Mouse (Mus musculus) adrenal gland, postnatal 4 days (tissue): ENCODE data around the gene Sipa1l1. TPM values are rescaled to one million over a fixed set of nuclear protein-coding genes. Genes with fewer than 3 reads are reported as not detected.

Source experiments
- DNase-seq, 2 experiments: peaks; one replicate each; pipeline ENCODE4 v3.0.0; 2021 to 2022; ENCODE audit warnings: low spot score in 2 of 2, mixed read lengths in 2 of 2
- total RNA-seq, 2 experiments: library from RNA; stranded (reverse); gene quantifications; 2 replicates each; pipeline ENCODE4 v1.2.3; 2021

Sipa1l1 gene
- total RNA-seq, 2 experiments from 2014 or later: 32.7 to 40.0 TPM

DNA sequence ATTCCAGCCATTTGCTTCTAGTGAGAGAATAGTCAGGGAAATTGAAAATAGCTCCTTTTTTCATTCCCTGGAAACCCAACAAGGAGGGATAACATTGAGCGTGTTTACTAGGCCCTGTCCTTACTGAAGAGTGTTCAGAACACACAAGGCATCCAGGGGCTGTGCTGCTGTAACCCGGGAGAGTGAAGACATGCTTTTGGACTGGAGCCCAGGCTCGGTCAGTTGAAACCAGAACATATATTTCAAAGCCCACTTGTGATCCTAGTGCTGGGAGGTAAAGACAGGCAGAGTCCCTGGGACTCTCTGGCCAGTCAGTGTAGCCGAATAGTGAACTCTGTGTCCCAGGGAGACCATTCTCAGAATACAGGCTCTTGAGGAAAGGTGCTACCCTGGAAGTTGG is 68.8 kb downstream of the Sipa1l1 start:
- no peak for DNase-seq

DNA sequence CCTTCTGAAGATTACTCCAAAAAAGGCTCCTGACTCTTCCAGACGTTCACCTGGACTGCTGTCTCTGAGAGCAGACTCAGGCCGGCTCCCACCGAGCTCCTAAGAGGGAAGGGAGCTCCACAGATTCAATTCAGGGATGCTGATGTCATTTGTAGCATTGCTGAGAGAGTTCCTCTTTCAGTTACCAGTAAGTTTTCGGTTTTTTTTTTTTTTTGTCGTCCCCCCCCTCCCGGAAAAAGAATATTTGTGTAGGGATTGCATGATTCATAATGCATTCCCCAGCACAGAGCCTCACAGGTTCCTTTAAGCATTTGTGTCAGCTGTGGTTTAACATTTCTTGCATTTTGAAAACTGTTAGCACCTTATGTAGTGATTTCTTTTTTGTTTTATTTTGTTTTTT is 71.6 kb downstream of the Sipa1l1 start:
- DNase-seq: no peak

DNA sequence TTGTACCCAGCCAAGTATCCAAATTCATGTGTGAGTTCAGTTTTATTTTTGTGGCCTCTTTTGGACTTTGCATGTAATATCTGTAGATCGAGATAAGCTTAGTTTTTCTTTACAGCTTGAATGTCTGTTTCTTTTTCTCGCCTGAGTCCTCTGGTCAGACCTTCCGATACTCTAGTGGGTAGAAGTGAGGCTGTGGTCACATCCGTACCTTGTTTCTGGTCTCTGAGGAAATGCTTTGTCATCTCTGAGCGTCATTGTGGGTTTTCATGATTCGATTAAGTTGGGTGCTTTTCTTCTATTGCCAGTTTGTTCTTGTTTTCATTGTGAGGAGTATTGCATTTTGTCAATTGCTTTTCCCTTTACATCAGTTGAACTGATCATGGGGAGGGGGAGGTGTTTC is 76.1 kb downstream of the Sipa1l1 start:
- no peak for DNase-seq

DNA sequence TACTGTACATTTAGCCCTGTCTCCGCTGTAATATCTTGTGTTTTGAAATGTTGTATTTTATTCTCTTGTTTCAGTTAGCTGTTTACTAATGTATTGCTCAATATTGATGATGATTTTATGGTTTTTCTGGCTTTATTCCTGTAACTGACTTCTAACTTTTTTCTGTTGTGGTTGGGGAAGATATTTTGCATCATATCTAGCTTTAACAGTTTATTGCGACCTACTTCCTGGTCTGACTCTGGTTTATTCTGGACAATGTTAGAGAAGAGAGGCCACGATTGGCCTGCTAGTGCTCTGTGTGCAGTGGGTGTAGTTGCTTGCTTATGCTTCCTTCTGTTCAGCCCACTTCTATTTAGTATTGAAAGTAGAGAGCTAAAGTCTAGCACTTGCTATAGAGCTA is 77.3 kb downstream of the Sipa1l1 start:
- DNase-seq: no peak

DNA sequence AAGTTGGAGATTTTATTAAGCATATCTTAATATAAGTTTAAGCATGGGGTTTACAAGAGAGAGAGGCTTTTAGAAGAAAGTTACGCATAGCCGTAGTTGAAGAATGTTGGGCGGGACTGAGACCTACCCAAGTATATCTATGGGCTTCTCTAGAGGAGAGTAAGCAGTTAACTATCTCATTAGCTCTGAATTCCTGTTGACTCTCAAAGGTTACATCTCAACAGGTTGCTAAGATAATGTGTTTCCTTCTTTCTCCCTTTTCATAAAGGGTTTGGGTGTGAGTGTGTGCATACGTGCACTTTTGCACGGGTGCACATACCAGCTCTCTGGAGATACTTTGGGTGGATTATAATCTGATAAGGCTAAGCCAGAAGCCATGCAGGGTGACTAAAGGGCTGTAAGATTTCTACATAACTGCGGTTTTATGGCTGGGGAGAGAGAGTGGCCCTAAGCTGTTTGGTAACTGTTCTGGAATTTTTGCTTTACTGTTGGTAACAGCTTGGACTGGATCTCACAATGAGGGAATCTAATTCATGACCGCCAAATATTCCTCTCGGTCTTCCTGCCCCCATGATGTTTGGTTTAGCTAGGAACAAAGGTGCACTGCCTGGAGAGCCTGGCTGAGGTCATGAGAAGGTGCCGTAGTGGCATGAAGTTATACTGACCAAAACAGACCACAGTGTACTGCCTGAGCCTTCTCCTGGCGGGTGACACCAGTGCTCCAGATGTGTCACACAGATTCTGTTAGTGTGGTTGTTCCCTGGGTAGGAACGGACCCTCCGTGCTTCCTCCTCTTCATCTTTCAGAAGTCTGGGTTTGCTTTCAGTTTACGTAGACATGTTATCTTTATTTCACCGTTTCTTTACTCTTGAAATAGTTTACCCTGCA is 78.5 kb downstream of the Sipa1l1 start:
- no peak for DNase-seq

DNA sequence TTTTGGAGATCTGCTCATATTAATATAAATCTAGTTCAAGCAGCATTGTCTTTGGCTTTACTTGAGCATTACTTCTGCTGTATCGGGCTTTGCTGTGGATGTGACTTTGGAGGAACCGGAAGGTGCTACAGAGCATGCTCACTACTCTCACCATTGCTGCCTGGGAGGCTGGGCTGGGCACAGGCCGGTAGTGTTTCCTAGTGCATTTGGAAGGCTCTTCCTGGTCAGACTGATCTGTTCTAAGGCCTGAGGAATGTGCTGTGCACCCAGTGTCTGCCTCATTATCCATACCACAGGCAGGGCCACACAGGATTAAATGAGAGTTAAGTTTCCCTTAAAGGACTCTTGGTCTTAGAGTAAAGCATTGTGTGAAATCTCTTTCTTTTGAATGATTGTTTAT is 79.4 kb downstream of the Sipa1l1 start:
- no peak for DNase-seq

DNA sequence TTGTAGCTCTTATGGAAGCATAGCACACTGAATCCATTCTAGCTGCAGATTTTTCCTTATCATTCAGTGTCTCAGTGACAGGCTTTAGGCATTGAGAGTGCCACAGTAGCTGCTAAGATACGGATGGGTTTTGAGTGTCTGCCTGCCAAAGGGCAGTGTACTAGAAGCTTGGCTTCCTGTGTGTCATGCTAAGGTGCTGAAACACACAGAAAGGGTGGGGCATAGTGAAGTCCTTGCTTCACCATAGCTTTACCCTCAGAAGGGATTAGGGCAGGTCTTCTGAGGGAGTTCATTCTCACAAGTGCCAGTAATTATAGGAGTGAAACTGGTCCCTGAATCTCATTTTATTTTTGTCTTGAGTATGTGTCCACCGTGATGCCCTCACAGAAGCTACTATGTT is 82.2 kb downstream of the Sipa1l1 start:
- DNase-seq: no peak

DNA sequence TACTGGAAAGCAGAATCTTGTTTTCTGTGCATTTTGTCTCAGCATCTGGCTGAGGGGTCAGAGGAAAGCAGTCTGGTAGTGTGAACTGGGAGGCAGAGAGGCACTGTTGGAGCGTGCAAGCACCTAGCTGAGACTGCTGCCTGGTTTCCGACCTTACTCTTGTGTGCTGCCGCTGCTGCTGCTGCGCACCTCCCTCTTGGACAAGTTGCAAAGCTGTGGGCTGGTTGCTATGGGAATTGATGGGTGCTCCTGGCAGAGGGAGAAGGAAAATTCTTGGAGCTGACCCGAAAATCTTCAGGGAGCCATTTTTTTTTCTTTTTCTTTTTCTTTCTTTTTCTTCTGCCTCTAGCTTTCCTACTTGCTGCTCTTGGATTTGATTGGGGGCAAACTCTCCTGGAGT is 85.0 kb downstream of the Sipa1l1 start:
- DNase-seq: no peak

DNA sequence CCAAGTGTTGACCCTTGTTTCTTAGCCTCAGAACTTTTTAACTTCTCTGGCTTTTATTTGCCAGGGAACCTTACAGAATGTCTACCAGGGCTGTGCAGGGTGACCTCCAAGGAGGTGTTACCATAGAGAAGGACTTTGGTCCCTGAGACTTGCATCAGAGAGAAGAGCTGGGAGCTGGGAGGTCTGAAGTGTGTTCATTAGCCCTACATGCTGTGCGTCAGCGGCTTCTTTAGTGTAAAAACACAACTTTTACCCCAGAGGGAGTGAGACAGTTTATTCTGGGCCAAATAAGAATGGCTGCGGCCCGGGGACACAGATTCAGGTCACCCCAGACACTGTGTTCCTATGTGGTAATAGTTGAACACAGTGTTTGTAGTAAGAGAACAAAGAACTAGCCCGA is 86.9 kb downstream of the Sipa1l1 start:
- DNase-seq: no peak

DNA sequence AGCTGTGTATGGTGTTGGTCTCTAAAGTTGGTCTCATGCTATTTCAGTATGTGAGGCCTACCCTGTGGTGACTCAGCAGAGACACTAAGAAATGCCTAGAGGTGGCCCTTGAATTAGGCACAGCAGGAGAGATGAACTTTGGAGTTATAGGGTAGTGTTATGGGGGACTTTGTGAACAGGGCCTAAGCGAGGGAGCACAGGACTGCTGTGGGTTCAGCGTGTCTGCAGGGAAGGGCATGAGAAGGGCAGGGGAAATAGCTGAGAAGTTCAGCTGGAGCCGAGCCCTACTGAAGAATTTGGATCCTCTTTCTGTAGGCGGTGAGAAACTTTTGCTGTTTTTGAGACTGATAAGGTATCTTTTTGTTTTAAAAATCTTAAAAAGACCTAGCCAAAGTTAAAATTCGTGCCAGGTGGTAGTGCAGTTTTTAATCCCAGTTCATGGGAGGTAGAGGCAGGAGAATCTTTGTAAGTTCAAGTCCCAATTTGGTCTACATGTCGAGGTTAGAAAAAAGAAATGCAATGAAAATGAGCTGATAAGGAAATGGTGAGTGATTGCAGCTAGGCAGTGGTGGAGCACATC is 87.9 kb downstream of the Sipa1l1 start:
- no peak for DNase-seq

DNA sequence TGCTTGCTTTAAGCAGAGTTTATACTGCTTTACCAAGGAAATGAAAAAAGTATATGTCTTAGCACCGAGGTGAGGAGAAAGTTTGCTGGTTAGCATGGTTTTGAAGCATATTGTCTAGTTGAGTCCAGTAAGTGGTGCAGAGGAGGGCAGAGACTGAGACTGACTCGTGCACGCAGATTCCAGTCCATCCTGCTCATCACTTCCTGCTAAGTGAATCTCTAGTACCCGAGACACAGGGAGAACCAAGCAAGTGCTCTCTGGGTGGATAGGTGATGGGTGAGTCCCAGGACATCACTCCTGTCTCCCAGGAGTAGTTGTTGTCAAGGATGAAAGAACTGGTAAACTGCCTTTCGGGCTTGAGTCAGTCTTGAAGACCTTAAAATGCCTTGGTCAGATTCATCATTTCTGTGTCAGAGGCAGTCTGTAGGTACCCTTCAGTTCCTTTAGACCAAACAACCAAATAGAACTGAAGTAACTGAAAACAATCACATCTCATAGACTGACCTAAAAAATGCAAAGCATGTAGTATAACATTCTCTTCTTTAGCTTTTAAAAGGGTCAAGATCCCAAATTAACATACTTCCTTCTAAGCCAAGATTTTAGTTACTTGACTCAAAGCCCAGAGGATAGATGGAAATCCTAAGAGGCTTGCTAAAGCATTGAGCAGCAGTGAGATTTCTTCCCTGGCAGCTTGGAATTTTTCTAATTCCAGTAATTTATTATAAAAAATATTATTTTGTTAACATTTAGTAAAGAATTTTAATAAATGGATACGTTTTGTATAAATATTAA is 89.1 kb downstream of the Sipa1l1 start:
- DNase-seq: no peak

DNA sequence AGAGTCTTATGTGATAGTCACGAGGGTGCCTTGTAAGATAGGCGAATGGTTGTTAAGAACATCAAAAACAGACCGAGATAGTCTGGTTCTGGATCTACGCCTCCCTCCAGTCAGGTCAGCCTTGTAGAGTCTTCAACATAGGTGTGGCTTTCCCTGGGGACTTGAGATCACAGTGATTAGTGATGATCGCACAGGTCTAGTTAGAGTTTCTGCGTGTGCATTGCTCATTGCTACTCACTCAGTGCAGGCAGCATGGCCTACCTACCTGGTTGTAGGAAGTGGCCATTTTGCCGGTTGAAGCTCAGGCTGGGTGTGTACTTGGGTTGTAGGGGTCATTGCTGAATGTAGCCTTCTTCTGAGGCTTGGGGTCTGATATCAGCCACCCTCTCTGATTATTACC is 94.3 kb downstream of the Sipa1l1 start:
- DNase-seq: no peak

DNA sequence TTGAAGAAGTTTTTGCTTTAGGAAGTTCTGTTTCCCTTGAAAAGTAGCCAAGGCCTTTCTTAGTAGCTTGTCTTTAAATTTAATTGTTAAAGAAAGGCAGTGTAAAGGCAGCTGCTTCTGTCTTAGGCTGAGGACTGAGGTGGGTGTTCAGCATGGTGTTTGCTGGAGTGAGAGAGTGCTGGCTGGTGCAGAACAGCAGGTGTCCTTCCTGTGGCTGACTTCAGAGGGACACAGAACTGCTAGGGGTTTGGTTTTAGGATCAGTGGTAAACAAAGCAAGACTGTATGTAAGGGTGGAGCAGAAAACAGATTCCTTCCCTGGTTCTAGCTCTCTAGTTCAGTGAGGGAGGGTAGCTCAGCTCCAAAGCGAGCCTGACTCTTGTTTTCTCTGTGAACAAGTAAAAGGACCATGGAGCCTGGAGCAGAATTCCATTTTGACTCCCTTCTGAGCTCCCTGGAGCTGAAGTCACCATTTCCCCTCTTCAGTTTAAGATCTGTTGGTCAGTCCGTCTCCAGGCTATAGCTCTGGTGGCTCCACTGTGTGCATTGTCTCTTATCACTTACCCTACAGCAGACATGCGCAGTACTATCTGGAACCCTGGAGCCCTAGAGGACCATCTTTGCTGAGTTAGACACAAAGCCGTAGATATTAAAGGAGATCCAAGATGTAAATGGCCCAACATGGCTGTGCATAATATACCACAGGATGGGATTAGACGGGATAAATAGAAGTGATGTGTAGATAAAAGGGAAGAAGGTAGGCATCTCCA is 95.1 kb downstream of the Sipa1l1 start:
- DNase-seq: no peak

DNA sequence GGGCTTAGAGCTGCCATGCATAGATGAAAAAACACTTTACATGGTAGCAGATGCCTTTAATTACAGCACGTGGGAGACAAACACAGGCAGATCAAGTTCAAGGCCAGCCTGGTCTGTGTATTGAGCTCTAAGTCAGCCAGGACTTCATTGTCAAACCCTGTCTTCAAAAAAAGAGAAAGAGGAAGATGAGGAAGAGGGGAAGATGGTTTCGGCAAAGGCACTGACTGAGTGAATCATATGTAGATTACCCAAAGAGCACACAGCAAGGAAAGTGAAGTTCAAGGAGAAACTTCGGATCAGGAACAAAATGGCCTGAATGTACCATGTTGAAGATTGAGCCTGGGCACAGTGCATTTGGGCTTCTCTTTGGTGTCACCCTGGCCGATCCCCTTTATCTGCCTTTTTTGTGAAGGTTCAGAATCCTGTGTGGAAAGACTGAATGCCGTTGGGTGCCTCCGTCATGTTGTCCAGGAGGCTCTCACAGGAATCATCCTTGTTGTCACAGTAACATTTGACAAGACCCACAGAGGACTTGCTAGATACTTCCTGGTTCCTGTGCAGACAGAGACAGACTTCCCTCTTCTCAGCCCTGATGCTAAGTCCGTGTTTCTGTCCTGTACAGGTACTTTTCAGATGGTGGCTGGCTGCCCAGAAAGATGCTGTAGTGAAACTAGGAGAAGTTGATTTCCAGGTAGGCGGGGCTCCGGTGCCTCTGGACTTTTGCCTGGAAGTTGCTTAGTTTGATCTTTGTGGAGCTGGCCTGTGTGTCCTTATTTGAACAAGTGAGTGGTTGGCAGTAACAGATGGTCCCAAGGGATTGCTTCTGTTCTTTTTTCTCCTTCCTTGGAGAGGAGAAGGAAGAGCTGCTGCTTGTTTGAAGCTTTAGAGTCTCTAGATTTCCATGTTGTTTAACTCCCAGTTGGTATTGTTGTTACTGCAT is 96.5 kb downstream of the Sipa1l1 start:
- DNase-seq: no peak

DNA sequence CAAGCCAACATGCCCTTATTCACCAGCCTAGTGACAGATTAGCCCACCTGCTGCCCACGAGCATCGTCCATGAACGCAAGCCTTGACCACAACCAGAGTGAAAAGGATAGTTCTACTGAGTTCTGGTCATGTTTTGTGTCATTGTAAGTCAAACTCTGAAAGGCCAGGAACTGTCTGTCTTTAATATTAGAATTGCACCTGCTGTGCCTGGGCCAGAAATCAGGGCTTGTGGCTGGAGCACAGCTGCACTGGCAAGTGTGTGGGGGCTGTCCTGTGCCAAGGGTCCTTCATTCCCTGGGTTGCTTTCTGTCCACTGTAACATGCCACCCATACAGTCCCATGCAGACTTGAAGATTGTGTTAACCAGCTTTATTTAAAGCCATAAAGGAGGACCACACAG is 102.3 kb downstream of the Sipa1l1 start:
- DNase-seq: no peak

DNA sequence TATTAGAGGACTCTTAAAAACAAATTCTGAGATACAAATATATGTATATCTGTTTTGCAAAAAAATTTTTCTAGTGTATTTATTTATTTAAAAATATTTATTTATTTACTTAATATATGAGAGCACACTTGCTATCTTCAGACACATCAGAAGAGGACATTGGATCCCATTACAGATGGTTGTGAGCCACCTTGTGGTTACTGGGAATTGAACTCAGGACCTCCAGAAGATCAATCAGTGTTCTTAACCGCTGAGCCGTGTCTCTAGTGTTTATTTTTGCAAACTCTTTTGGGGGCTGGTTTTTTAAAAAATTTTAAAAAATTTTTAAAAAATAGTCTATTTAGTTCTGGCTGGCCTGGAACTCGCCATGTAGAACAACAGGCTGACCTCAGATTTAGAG is 104.4 kb downstream of the Sipa1l1 start:
- DNase-seq: no peak

DNA sequence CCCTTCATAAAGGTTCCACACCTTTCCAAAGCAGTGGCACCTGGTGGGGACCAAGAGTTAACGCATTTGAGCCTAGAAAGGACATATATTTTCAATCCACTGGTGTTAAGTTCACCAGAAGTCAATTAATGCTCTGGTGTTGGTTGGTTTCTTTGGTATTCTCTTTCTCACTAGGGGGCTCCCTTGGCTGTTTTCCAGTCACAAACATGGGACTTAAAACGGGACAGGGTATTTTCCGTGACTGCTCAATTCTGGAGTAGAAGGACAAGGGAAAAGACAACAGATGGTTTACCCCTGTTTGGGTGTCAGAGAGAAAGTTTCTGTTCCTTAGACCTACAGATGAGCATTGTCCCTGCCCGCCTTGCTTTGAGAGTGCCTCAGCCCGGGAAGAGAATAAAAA is 105.5 kb downstream of the Sipa1l1 start:
- DNase-seq: no peak

DNA sequence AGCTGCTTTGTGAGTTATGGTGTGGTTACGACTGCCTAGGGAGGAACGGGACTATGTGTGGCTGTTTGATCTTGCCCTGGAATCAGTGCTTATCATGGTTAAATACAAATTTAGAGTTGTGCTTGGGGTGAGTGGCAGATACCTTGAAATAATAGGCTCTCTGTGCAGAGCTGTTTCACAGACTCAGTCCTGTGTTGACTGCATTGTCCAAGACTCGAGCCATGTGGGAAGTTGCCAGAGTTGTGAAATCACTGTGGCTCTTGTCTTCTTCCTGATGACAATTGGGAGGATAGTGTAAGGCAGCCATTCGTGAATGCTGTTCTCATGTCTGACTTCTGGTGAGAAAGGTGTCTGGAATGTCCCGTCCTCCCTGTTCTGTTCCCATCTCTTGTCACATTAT is 106.6 kb downstream of the Sipa1l1 start:
- no peak for DNase-seq

DNA sequence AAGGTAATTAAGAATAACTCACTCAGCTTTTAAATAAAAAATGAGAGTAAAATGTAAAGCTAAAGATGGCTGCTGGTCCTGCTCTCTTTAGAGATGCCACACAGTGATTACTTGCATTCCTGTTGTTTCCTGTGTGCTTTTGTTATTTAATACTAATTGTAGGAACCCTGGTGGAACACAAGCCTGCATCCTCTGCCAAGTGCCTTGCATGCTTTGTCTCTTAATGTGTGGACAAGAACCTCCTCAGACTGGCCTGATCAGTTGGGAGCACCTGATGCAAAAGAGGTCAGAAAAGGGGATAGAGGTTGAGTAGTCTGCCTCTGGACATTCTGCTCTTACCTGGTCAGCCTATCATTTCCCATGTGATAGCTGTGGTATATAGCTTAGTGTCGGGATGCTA is 107.5 kb downstream of the Sipa1l1 start:
- no peak for DNase-seq

DNA sequence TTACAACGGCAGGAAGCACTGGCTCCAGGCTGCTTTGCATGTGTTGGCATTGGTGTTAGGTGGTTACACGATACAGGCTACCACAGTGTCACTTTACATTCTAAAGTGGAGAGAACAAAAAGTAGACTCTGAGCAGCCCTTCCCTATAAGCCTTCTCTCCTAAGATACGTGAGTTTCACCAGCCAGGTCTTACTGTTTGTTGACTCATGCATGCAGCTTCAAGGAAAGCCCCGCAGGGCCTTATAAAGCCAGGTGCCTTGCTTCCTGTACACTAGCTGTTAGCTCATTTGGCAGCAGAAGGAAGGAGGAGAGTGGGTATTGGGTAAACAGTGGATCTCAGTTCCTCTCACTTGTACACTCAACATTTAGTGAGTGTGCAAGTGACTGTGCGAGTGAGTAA is 115.5 kb downstream of the Sipa1l1 start:
- DNase-seq: no peak
